Mouse (Mus musculus): ENCODE data around the gene Tceanc. TPM values are rescaled to one million over a fixed set of nuclear protein-coding genes. Genes with fewer than 3 reads are reported as not detected.
"Not testable (repeated sequence)": the region's sequence is repeated elsewhere in the genome, so short reads cannot be mapped to it uniquely, and the experiment has no call there.

Gene Tceanc
- total RNA-seq (2022), result 1 to 10 TPM; 1.4 to 5.6 (median 2.2) TPM

DNA sequence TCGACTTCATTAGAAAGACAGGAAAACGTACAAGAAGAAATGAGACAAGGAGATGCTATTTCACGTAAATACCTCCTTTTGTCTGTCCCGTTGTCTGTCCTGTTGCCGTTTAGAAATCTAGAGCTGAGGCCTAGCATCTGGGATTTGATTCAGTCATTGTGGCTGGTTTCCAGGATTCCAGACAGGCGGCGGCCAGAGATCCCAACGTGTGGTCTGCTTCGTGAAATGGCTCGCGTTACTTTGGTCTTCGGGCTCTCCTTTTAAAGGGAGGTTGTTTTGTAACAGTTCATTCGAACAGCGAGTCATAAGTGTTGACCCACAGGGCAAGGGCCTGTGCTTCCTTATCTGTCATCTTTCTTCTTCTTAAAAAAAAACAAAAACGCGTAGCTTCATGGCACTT, at the start of gene Tceanc:
Gene Tceanc, minus strand, starts transcription at position 223 of the 400 bp plus-strand sequence.
- no peak for DNase-seq (ENCODE audit: low spot score)

GRCm38 (mm10) chrX:166565983-166566382, 47.6 kb upstream of the Tceanc start:
- no peak for DNase-seq (ENCODE audit: low spot score)

GRCm38 (mm10) chrX:166565401-166565800, 47.0 kb upstream of the Tceanc start:
- DNase-seq (ENCODE audit: low spot score), result no peak

DNA sequence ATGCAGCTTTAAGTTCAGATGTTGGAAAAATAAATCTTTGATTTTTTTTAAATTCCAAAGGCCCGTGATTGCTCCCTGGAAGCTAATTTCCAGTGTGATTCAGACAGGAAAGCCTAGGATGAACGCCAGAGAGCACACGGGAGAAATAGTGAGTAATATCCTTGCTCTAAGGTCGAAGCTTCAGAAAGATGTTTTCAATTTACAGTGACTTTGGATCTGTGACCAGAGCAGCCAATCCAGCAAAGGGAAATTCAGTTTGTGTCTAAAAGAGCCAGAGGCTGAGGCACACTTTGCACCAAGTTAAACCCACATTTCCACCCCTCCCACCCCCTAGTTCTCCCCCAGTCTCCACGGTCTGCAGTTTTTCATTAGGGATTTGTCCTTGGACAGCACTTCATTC, 46.5 kb upstream of the Tceanc start:
- no peak for DNase-seq (ENCODE audit: low spot score)

GRCm38 (mm10) chrX:166559333-166559732, 41.0 kb upstream of the Tceanc start:
- DNase-seq (ENCODE audit: low spot score), result no peak

DNA sequence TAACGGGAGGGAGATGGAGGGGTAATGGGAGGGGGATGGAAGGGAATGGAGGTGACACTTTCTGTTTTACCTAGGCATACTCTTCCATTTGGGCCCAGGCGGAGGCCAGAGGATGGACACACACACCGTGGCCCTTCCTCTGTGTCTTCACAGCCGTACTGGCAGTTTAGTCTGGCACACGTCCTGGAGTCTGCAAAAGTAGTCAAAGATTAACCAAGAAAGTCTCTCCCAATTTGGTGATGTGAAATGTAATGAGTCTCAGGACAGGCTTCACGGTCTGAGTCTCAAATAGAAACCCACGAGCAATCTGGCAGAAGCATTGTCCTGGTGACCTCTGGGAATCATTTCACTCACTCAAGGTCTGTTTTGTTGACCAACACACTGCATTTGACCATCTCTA, 34.0 kb upstream of the Tceanc start:
- no peak for DNase-seq (ENCODE audit: low spot score)

- DNase-seq (ENCODE audit: low spot score), result no peak
These were observed 28.1 kb upstream of the Tceanc start for GRCm38 (mm10) chrX:166546495-166546894.

DNA sequence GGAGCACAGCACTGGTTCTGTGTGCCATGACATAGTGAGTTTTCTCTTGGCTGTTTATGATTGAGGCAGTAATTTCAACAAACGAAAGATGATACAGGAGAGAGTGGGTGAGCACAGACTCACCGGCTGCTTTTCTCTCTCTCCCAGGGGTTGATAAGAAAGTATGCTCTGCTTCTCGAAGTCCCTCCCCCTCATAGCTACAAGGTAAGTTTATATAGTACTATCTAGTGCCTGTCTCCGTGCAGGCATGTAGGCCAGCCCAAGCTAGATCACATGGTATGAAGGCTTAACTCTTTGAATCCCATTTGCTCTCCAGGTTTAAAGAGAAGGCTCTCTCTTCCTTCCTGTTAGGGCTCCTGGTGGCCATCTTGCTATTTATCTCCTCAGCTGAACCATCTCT, 16.8 kb upstream of the Tceanc start:
- no peak for DNase-seq (ENCODE audit: low spot score)

DNA sequence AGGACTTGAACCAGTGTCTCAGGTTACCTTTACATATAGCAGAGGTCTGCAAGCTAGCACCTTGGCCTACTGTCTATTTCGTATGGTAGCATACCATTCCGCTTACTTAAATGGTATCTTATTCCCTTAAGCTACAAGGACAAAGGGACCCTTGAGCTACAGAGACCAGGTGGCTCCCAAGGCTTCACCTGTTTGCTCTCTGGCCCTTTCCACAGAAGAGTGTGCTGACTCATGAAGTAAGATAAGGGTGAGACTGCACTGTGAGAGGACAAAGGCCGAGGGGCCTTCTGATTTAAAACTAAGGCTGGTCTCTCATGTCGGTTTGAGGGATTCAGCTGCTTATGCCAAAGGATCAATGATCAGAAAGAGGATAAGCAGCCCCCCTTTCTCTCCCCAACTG, 15.1 kb upstream of the Tceanc start:
- DNase-seq (ENCODE audit: low spot score), result no peak

GRCm38 (mm10) chrX:166531671-166532070, 13.3 kb upstream of the Tceanc start:
- no peak for DNase-seq (ENCODE audit: low spot score)

GRCm38 (mm10) chrX:166528126-166528525, 9.8 kb upstream of the Tceanc start:
- DNase-seq (ENCODE audit: low spot score), result no peak

- DNase-seq (ENCODE audit: low spot score), result no peak
These were observed 7.4 kb upstream of the Tceanc start for GRCm38 (mm10) chrX:166525637-166526315.

- DNase-seq (ENCODE audit: low spot score), result no peak
These were observed 2.4 kb upstream of the Tceanc start for GRCm38 (mm10) chrX:166520782-166521181.

GRCm38 (mm10) chrX:166516631-166517030, 1.7 kb downstream of the Tceanc start:
- DNase-seq (ENCODE audit: low spot score), result no peak

DNA sequence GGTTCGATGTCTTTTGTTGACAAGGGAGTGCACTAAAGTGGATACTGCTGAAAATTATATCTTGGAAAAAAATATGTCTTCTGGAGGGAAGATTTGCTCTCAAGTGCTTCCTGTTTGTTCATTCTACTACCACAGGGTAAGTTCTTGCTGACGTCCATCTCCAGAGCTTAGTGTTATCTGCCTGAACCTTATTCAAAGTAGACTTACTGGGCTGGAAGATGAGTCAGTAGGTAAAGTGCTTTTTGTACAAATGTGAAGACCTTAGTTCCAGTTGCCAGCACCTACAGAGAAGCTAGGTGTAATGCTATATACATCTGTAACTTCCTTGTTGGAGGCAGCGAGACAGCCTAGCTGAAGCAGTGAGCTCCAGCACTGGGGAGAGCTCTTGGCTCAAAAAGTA, 2.4 kb downstream of the Tceanc start:
- no peak for DNase-seq (ENCODE audit: low spot score)

DNA sequence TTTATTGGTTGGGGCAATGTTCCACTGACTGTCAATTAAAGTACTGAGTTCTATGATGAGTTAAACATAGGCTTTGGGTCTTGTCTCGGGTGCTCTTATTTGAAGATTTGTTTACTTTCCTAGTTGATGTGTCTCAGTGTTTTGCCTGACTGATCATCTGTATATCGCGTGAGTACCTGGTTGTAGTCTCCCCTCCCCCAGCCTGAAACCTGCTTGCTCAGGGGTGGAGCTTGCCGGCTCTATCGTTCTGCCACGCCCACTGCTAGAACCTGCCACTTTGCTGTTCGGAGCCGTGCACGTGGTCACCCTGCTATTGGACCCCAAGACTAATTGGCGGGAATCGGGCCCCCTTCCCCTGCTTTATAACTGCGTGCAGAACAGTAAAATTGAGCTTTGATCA, 4.3 kb downstream of the Tceanc start:
- DNase-seq (ENCODE audit: low spot score), result not testable (repeated sequence)

GRCm38 (mm10) chrX:166512071-166512470, 6.3 kb downstream of the Tceanc start:
- no peak for DNase-seq (ENCODE audit: low spot score)

DNA sequence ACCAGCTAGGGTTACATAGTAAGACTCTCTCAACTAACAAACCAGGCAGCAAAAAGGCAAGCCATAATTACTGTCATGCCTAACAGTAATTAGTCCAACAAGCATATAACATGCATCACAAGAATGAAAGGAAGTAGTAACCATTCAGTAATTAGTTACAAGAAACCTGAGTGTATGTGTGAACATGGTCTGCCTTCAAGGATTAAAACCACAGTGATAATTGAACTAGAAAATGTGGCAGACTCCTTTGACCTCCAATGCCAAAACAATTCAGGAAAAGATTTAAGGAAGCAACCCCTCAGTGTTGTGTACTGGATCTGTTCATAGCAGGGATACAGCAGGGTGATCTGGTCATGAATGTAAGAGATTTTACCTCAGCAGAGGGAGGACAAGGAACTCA, 7.3 kb downstream of the Tceanc start:
- no peak for DNase-seq (ENCODE audit: low spot score)

GRCm38 (mm10) chrX:166509761-166510738, 8.3 kb downstream of the Tceanc start:
- DNase-seq (ENCODE audit: low spot score), result peak; percentile 92

DNA sequence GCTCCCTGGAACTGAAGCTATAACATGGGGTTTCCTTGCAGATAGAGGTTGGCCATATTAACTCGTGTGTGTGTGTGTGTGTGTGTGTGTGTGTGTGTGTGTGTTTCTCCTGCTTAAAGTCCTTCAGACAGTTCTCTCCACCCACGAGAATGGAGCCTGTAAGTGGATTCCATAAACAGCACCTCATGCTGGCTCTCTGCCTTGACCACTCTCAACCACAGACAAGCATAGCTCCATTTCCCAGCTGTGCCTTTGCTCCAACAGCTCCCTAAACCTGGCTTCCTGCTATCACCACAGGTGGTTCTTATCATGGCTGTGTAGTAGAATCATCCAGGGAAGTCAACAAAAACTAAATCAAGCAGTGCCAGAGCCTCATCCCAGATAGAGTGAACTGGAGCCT, 13.9 kb downstream of the Tceanc start:
- DNase-seq (ENCODE audit: low spot score), result no peak

- no peak for DNase-seq (ENCODE audit: low spot score)
These were observed 18.7 kb downstream of the Tceanc start for GRCm38 (mm10) chrX:166499496-166500190.

DNA sequence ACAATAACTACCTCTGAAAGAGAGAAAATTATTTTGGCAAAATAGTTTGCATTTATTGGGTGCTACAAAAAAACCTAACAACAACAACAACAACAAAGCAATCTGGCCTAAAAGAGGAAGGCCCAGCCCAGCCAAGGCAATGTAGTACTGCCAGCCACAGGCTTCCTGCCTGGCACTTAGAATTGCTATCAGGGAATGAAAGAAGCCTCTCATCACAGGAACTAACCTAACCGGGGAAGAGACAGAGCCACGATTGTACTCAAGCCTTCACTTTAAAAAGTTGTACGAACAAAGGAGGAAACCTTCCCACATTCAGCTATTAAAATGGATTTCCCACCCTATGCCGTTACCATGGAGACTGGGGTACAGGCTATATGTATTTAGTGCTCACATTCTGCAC, 20.6 kb downstream of the Tceanc start:
- no peak for DNase-seq (ENCODE audit: low spot score)
